Mouse (Mus musculus) ZHBTc4 (cell line): ENCODE measurements around the gene Slc39a13.
"Not testable (repeated sequence)": the region's sequence is repeated elsewhere in the genome, so short reads cannot be mapped to it uniquely, and the experiment has no call there.

Experiments used
- DNase-seq: peaks from one replicate; pipeline ENCODE4 v3.0.0-alpha.2; 2011; ENCODE audit warnings: low read depth, low spot score

Gene Slc39a13

DNA sequence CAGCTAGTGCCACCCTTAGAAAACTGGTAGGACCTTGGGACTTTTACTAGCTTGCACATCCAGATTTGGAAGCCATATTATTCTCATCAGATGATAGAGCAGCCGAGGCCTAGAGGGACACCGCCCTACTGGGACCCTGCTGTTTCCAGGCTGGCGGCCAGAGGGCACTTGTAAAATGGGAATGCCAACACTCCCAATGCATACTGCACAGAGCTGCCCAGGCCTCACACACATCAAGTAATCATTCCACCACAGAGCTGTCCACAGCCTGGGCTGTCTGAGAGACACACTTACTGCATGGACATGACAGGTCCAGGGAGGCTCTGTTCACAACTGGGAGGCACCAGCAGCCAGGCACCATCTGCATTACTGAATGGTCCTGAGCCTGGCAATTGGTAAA lies 3.8 kb downstream of the Slc39a13 start:
- no peak for DNase-seq

DNA sequence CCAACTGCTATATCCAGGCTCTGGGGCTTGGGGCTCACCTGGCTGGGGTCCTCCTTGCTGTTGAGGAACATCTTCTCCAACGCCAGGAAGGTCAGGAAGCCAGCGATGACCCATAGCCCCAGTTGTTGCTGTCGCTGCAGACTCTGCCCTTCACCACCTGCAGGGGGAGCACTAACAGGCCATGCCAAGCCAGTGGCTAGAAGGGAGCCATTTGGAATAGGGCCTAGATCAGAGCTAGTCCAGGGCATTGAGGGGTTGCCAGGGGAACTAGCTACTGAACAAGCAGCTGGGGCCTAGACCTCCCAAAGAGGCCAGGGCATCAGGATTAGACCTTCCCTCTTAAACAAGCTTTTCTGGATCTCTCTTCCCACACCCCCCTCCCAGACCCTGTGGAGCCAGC lies 4.7 kb downstream of the Slc39a13 start:
- peak; percentile 82 for DNase-seq

DNA sequence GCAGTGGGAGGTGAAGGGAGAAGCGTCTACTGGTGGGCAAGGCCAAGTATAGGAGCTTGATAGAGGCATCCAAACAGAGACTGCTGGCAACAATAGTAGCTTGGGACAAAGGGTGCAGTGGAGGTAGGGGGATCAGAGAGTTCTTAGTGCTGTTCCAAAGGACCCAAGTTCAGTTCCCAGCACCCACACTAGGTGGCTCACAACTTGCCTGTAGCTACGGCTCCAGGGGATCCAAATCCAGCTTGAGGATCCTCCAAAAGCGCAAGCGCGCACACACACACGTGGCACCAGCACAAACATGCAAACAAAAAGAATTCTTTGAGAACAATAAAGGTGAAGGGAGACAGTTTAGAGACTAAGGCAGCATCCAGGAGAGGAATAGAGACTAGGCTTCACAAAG lies 6.0 kb downstream of the Slc39a13 start:
- DNase-seq: peak; percentile 66

DNA sequence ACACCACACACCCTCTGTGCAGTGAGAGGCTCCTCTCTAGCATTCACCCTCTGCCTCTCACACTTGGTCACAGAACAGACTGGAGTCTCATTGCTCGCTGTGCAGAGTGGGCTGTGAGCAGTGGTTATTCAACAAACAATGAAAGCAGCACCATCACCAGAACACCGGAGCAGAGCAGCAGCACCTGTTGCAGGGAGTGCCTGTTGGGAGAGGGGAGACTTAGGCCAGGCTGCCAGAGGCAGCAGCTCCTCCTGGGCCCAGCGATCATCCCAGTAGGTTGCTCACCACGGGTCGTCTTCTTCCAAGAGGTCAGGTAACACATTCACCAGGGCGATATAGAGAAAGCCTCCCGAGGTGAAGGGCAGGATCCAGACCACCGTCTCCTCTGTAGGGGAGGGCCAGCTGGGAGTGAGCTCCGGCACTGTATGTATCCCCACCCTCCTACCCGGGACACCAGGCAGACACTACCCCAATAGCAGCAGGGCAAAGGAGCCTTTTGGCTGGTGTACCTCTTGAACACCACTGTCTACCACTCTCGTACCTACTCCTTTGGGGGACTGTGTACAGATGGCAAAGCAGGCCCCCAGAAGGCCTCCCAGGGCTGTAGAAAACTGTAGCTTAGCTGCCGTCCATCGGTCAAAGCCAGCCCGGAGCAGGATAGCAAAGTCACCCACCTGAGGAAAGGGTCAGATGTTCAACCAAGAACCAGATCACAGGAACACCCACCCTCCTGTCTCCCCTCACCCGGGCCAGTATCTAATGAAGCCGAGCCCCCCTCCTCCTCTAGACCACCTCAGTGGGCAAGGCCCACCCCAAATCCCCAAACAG lies 7.2 kb downstream of the Slc39a13 start:
- DNase-seq: no peak

DNA sequence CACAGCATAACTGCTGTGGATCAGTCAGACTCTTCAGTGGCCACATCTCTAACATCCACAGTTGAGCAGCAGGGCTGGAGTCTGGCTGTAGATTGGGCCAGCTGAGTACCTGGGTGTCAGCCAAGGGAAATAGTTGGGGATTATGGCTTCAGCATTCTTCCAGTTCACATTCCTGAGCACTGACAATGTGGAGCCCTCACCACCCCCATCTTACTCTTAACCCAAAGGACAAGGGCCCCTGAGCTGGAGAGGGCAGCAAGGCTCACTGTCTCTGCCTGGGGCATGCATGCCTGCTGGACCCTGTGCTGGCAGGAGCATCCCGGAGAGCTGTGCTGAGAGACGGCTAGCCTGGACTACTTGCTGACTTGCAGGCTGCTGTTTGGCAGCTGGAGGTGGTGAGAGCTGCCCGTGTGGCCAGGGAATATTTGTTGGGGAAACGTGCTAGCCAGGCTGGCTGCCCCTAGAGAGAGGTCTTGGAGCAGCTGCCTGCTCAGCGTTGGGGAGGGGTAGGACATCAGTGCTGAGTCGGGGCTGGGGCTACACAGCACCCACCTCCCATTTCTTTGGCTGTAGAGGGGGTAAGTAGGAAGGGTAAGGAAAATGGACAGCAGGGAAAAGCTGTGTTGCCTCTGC lies 8.3 kb downstream of the Slc39a13 start:
- DNase-seq: no peak

DNA sequence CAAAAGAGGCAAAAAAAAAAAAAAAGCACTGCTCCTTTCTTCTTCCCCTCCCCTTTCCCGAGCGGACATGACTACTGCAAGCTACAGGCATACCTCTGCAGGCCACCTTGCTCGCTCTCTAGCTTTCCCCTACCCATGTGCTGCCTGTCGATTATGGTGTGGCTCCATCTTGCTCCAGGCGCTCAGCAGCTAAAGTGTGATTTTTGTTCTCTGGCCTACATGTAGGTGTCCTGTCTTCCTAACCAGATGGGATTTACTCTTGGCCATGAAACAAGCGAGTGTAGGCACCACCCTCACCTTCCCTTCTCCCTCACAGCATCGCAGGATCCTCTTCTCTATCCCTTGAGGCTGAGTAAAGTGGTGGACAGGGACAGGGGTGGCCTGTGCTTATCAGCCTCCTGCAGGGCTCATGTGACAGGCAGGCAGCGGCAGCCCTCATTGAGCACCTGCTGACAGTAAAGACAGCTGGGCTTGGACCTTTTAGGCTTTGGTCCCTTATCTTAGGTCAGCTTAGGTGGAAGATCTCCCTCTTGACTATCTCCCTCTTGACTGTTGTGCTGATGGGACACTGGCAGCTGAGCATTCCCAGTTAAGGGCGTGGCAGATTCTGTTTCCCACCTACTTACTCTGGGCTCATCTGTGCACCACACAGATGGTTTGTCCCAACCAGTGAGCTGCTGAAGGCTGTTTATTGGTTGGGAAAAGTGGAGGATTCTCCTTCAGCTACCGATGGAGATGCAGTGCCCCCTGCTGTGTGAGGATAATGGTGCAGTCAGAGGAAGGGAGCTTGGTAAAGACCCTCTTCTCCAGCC lies 9.5 kb downstream of the Slc39a13 start:
- DNase-seq: peak; percentile 86

DNA sequence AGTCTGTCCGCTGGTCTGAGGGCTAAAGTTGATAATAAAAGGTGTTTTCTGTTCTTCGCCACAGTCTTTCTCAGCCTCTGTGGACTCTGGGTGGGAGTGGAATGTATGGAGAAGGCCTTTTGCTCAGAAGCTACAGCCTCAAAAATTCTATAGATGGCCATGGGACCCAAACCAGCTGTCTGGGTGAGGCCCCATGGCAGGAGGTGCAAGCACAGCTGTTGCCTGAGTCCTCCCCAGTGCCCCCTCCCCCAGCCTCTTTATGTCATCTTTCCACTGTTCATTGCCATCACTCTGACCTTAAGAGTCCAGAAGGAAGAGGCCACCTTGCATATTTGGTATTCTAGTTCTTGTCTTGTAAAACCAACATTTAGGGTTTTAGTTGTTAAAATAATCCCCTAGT lies 10.8 kb downstream of the Slc39a13 start:
- no peak for DNase-seq

DNA sequence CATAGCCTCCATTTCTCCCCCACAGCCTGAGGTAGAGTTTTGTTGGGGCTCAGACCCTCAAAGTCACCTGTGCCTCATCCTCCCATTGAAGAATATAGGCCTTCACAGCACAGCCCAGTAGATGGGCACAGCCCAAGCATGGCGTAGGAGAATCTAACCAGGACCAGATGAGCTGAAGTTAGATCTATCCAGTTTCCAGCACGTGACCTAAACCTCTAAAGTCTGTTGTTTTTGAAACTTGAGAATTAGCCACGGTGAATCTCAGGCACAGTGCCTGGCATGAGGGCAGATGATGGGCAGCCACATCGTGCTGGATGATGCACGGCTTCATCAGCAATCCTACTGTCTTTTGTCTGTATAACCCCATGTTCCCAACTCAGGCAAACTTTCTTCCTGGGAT lies 11.8 kb downstream of the Slc39a13 start:
- DNase-seq: no peak

DNA sequence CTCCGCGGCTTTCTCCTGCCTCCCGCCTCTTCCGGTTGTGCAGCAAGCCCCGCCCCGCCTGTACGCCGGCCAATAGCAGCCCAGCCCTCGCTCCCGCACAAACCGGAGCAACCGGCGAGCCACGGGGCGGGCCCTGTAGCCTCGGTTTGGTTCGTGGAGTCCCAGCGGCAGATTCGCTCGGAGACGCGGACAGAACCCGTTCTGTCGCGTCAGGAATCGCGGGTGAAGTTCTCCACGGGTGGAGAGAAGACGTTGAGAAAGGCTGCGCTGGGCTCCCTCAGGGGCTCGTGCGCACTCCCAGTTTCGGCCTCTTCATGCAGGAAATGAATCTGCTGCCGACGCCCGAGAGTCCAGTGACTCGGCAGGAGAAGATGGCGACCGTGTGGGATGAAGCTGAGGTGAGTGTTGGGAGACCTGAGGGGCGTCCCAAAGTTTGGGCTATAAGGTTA lies 16.3 kb downstream of the Slc39a13 start, which contains the start of gene Psmc3:
TSS of gene Psmc3 (plus strand) at position 76 of the 449 bp plus-strand sequence.
- peak; percentile 95 for DNase-seq

DNA sequence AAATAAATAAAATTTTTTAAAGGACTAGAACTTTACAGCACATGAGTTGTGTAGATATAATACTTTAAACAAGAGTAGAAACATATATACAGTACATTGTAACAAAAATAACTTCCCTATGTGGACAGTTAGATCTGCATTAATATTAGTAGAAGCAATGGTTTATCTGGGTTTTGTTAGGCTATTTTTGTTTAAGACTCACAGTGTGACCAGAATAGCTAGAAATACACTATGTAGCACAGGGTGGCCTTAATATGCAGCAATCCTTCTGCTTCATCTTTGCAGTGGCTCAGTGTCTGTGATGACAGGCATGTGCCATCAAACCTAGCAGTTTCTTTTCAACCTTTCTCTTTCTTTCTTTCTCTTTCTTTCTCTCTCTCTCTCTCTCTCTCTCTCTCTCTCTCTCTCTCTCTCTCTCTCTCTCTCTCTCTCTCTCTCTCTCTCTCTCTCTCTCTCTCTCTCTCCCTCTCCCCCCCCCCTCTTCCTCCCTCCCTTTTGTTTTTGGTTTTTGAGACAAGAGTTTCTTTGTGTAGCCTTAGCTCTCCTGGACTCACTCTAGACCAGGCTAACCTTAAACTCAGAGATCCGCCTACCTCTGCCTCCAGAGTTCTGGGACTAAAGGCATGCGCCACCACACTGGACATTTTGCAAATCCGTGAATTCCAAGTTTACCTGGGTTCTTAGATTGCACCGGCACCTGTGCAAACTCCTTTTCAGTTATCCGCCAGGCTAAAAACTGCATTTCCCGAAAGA lies 16.9 kb downstream of the Slc39a13 start:
- DNase-seq: no peak

DNA sequence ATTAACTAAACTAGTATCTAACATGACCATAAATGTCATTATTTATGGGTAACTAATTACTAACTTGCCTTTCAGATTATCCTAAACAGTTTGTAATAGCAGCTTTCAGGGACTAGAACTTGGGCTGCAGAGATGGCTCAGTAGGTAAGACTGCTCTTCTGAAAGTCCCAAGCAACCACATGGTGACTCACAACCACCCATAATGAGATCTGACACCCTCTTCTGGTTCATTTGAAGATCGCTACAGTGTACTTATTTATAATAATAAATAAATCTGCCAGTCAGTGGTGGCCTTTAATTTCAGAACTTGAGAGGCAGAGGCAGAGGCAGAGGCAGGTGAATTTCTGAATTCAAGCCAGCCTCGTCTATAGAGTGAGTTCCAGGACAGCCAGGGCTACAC lies 17.5 kb downstream of the Slc39a13 start:
- DNase-seq: no peak

DNA sequence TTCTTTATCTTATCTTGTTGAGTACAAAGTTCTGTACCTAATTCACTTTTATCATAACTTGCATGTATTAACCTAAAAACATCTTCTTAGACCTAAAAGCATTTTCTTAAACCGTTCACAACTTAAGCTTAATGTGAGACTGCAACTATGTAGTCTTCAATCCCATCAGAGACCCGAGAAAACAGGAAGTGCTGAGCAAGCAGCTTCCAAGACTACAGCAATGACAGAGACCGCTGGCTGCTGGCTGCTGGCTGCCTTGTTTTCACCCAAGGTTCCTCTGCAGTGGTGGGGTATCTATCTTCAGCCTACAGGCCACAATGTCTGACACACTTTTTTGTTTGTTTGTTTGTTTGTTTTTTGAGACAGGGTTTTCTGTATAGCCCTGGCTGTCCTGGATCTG lies 18.3 kb downstream of the Slc39a13 start:
- no peak for DNase-seq

DNA sequence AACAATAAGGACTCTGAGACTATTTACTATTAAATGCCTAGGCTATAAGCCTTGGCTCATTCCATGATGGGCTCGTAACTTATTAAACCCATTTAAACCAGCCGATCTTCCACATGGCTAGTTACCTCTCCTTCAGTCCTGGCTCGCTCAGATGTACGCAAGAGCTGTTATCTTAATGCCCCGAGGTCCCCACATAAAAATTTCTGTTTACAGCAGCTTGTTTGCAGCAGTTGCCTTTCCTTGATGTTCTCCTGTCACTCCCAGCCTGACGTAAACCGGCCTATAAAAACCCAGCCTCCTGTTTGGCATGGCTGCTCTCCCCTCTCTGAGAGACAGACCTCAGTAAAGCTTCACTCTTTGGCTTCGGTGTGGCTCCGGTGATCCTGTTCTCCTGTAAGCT lies 22.9 kb downstream of the Slc39a13 start:
- no peak for DNase-seq

DNA sequence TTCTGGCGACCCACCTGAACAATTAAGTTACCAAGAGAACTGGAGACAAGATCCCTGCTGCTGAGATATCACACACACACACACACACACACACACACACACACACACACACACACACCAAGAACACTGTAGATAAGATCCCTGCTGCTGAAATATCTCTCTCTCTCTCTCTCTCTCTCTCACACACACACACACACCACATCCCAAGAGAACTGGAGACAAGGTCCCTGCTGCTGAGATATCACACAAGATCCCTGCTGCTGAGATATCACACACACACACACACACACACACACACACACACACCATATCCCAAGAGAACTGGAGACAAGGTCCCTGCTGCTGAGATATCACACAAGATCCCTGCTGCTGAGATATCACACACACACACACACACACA lies 24.4 kb downstream of the Slc39a13 start:
- not testable (repeated sequence) for DNase-seq

DNA sequence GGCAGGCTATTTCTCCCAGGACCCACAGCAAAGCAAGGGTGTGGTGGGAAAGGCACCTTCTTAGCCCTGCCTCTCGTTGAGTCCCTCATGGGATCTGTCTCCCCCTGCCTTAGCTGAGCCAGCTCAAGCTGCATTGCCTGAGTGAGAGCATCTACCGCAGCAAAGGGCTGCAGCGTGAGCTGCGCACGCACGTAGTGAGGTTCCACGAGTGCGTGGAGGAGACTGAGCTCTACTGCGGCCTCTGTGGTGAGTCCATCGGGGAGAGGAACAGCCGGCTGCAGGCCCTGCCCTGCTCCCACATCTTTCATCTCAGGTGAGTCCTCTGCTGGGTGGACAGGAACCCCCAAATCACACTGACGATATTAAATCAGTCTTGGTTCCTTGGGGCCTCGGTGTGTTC lies 25.5 kb downstream of the Slc39a13 start:
- peak; percentile 39 for DNase-seq

DNA sequence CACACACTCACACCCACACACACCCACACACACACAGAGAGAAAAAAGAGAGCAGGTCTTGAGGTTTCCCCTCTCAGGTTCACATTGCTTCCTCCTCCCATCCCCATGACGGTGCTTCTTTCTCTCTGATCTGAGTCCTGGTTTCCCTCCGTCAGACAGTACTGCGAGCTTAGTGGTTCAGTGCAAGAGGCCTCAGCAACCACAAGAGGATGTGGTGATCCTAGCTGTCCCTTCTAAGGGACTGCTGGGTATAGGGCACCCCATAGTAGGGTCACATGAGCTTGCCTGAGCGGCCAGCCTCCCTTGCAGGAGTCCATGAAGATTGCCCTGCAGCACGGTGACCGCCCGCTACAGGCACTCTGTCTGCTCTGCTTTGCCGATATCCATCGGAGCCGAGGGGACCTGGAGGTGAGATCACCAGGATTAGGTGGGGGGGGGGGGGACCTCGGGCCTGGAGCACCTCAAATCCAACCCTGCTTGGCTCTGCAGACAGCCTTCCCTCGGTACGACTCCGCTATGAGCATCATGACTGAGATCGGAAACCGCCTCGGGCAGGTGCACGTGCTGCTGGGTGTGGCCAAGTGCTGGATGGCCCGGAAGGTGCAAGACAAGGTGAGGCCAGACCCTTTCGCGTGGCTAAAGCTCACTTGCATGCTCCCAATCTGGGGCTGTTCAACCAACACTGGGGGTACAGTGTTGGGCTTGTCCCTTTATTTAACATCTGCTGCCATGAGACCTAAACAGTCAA lies 27.4 kb downstream of the Slc39a13 start:
- DNase-seq: peak; percentile 85

DNA sequence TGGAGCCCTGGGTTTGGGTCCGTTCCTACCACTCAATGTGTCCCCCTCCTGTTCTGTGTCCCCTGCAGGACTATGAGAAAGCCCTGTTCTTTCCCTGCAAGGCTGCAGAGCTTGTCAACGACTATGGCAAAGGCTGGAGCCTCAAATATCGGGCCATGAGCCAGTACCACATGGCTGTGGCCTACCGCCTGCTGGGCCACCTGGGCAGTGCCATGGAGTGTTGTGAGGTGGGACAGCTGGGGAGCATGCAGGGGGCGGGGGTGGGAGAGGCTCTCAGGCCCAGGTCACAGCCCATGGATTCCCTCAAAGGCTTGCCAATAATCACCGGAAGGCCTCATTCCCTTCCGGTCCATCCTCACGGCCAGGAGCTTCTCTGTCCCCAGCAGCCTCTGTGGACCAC lies 28.4 kb downstream of the Slc39a13 start:
- DNase-seq: no peak

DNA sequence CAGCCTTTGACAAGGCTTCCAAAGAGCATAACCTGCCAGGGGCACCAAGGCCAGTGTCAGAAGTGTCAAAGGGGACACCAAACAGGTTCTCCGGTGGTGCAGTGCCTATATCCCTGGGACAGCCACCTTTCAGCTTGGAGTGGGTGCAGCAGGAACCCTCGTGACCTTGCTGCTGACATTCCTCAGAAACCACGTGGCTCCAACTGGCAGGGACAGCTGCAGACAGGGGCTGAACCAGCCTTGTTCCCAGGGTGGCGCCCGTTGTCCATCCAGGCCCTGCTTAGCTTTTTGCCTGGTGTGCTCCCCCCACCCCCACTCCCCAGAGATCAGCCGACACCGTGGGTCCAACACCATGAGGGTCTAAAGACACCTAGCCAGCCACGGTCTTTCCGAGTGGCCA lies 34.8 kb downstream of the Slc39a13 start, which contains the start of gene Rapsn:
TSS of gene Rapsn (plus strand) at position 236 of the 400 bp plus-strand sequence.
- DNase-seq: peak; percentile 65

DNA sequence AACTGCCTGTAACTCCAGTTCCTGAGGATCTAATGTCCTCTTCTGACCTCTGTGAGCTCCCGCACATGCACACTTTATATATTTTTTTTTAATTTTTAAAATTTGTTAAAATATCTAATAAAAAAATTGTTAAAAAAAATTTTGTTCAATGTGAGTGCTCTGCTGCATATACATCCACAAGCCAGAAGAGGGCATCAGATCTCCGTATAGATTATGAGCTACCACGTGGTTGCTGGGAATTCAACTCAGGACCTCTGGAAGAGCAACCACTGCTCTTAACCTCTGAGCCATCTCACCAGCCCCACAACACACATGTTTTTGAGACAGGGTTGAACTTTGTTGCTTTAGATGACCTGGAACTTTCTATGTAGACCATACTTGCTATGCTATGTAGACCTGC lies 37.2 kb downstream of the Slc39a13 start:
- DNase-seq: peak; percentile 67

DNA sequence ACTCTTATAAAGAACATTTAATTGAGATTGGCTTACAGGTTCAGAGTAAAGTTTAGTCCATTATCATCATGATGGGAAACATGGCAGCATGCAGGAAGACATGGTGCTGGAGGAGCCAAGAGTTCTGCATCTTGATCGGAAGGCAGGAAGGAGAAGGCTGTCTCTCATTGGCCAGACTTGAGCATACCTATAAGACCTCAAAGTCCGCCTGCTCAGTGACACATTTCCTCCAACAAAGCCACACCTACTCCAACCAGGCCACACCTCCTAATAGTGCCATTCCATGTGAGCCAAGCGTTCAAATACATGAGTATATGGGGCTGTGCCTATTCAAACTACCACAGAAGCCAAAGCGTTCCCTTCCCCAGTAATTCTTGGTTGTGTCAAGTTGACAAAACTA lies 39.0 kb downstream of the Slc39a13 start:
- peak; percentile 73 for DNase-seq
